Mouse (Mus musculus) limb, embryonic 13.5 days (tissue): Measurements from ENCODE around the gene Arhgap23. TPM values are rescaled to one million over a fixed set of nuclear protein-coding genes. Genes with fewer than 3 reads are reported as not detected.
A peak's percentile ranks its signal among the peaks of the same experiment; 100 is the strongest.

Experiments used
- ATAC-seq: fragments of 200-750 bp; cut with Nextera tagmentation; 2 replicates; pipeline ENCODE4 v1.8.0; 2017; ENCODE audit warnings: low read depth, moderate number of reproducible peaks, moderate TSS enrichment; ENCODE audit not compliant: low FRiP score
- H3K27ac ChIP-seq: fragments of 300-500 bp; sonication (generic); 2 replicates; pipeline ENCODE4 v1.5.1; 2015; ENCODE audit warnings: inconsistent platforms, mild to moderate bottlenecking, moderate library complexity
- H3K27me3 ChIP-seq: fragments of 300-500 bp; sonication (generic); 2 replicates; pipeline ENCODE4 v1.6.1; 2015; ENCODE audit warnings: mild to moderate bottlenecking, inconsistent platforms
- H3K36me3 ChIP-seq: fragments of 300-500 bp; sonication (generic); 2 replicates; pipeline ENCODE4 v1.6.1; 2015; ENCODE audit warnings: inconsistent platforms, mild to moderate bottlenecking, moderate library complexity
- H3K4me1 ChIP-seq: fragments of 300-500 bp; sonication (generic); 2 replicates; pipeline ENCODE4 v1.6.1; 2015; ENCODE audit warnings: inconsistent platforms
- H3K4me2 ChIP-seq: fragments of 300-500 bp; sonication (generic); replicated peaks from 2 replicates; pipeline ENCODE4 v1.6.1; 2015; ENCODE audit warnings: inconsistent platforms, mild to moderate bottlenecking, moderate library complexity
- H3K4me3 ChIP-seq: fragments of 300-500 bp; sonication (generic); 2 replicates; pipeline ENCODE4 v1.5.1; 2015; ENCODE audit warnings: moderate library complexity, mild to moderate bottlenecking, inconsistent platforms
- H3K9ac ChIP-seq: fragments of 300-500 bp; sonication (generic); 2 replicates; pipeline ENCODE4 v1.6.1; 2015; ENCODE audit warnings: mild to moderate bottlenecking, inconsistent platforms
- H3K9me3 ChIP-seq: fragments of 300-500 bp; sonication (generic); 2 replicates; pipeline ENCODE4 v1.6.1; 2016; ENCODE audit warnings: inconsistent platforms
- WGBS: fragments of 180-500 bp; shearing (Covaris S2); methylation state at CpG from one replicate; pipeline ENCODE4 v1.1.7; 2015; 5-methylcytosine and 5-hydroxymethylcytosine counted together
- polyA plus RNA-seq: library from polyadenylated mRNA; unstranded; fragments of >200 nt; fragmentation: Nextera tagmentation; extraction: Ambion mirVana; gene quantifications from 2 replicates; pipeline ENCODE4 v1.2.1, GENCODE M21; 2015

Arhgap23 gene
- polyA plus RNA-seq, 1 experiment from 2014 or later: 7.2 TPM

- no peak overlapping the region for H3K9ac ChIP-seq
- no peak overlapping the region for H3K27ac ChIP-seq
- H3K4me3 ChIP-seq: no peak overlapping the region
- no peaks in the 10 kb centered on the region for H3K9me3 ChIP-seq
- H3K36me3 ChIP-seq: peaks cover 76% of the 10 kb centered on the region
- H3K27me3 ChIP-seq: no peaks in the 10 kb centered on the region
- ATAC-seq: no peak
- no peak overlapping the region for H3K4me2 ChIP-seq
- H3K4me1 ChIP-seq: no peaks in the 10 kb centered on the region
- 87% methylated on average over 11 of the region's 11 CpGs for WGBS
These were observed 21.2 kb upstream of the Arhgap23 start for GRCm38 (mm10) chr11:97394146-97394545.

GRCm38 (mm10) chr11:97398506-97398905, 16.8 kb upstream of the Arhgap23 start:
- no peak overlapping the region for H3K4me2 ChIP-seq
- ATAC-seq: no peak
- H3K27ac ChIP-seq: no peak overlapping the region
- no peaks in the 10 kb centered on the region for H3K9me3 ChIP-seq
- 0 out of 2 replicates have a peak, but pooled peaks cover 7% of the 10 kb centered on the region for H3K27me3 ChIP-seq
- peaks cover 7% of the 10 kb centered on the region for H3K4me1 ChIP-seq
- H3K36me3 ChIP-seq: peaks cover 35% of the 10 kb centered on the region
- H3K4me3 ChIP-seq: no peak overlapping the region
- H3K9ac ChIP-seq: no peak overlapping the region
- 74% methylated on average over 2 of the region's 2 CpGs for WGBS

- 2% methylated on average over 23 of the region's 23 CpGs for WGBS
- H3K9me3 ChIP-seq: no peaks in the 10 kb centered on the region
- H3K27ac ChIP-seq: no peak overlapping the region
- 0 out of 2 replicates have a peak overlapping the region, but pooled peaks have one; percentile 36 for H3K9ac ChIP-seq
- H3K27me3 ChIP-seq: 0 out of 2 replicates have a peak, but pooled peaks cover 9% of the 10 kb centered on the region
- peaks cover 17% of the 10 kb centered on the region for H3K4me1 ChIP-seq
- peak; percentile 70 for ATAC-seq
- H3K4me3 ChIP-seq: peak overlapping the region; percentile 40
- peaks cover 19% of the 10 kb centered on the region for H3K36me3 ChIP-seq
- H3K4me2 ChIP-seq: peak overlapping the region; percentile 74
These were observed 15.2 kb upstream of the Arhgap23 start for GRCm38 (mm10) chr11:97399958-97400710.

GRCm38 (mm10) chr11:97401082-97401481, 14.3 kb upstream of the Arhgap23 start:
- H3K27me3 ChIP-seq: peaks cover 18% of the 10 kb centered on the region; the same call in 1 of the 2 replicates
- no peak overlapping the region for H3K4me3 ChIP-seq
- peaks cover 26% of the 10 kb centered on the region for H3K4me1 ChIP-seq
- ATAC-seq: no peak
- H3K4me2 ChIP-seq: peak overlapping the region; percentile 74; the same call in 1 of the 2 replicates
- H3K27ac ChIP-seq: no peak overlapping the region
- no peak overlapping the region for H3K9ac ChIP-seq
- no peaks in the 10 kb centered on the region for H3K9me3 ChIP-seq
- peaks cover 9% of the 10 kb centered on the region for H3K36me3 ChIP-seq
- WGBS: 13% methylated on average over 6 of the region's 6 CpGs

- no peak overlapping the region for H3K27ac ChIP-seq
These were observed 13.5 kb upstream of the Arhgap23 start for GRCm38 (mm10) chr11:97401686-97402435.

GRCm38 (mm10) chr11:97402746-97403145, 12.6 kb upstream of the Arhgap23 start:
- Histone ChIP-seq H3K9me3 (no peaks in the 10 kb centered on the region), H3K4me3 (no peak overlapping the region), H3K4me1 (peaks cover 43% of the 10 kb centered on the region), H3K9ac (no peak overlapping the region), H3K36me3 (peaks cover 5% of the 10 kb centered on the region; the same call in 1 of the 2 replicates), H3K27ac (peak overlapping the region; percentile 6; the same call in 1 of the 2 replicates), H3K4me2 (no peak overlapping the region), H3K27me3 (peaks cover 21% of the 10 kb centered on the region; the same call in 1 of the 2 replicates)
- ATAC-seq: no peak
- 23% methylated on average over 2 of the region's 2 CpGs for WGBS

More at GRCm38 (mm10) chr11:97401686-97402435, 13.5 kb upstream of the Arhgap23 start:
- peaks cover 5% of the 10 kb centered on the region; the same call in 1 of the 2 replicates for H3K36me3 ChIP-seq
- H3K9ac ChIP-seq: no peak overlapping the region
- H3K4me3 ChIP-seq: no peak overlapping the region
- no peaks in the 10 kb centered on the region for H3K9me3 ChIP-seq
- peaks cover 21% of the 10 kb centered on the region; the same call in 1 of the 2 replicates for H3K27me3 ChIP-seq
- no peak overlapping the region for H3K4me2 ChIP-seq
- 78% methylated on average over 3 of the region's 3 CpGs for WGBS
- ATAC-seq: no peak
- H3K4me1 ChIP-seq: peaks cover 34% of the 10 kb centered on the region

GRCm38 (mm10) chr11:97403614-97404183, 11.6 kb upstream of the Arhgap23 start:
- no peak overlapping the region for H3K9ac ChIP-seq
- no peaks in the 10 kb centered on the region for H3K9me3 ChIP-seq
- WGBS: 47% methylated on average over 8 of the region's 8 CpGs
- no peak for ATAC-seq
- H3K4me2 ChIP-seq: peak overlapping the region; percentile 98
- H3K4me3 ChIP-seq: peak overlapping the region; percentile 61
- peaks cover 5% of the 10 kb centered on the region; the same call in 1 of the 2 replicates for H3K36me3 ChIP-seq
- peaks cover 21% of the 10 kb centered on the region; the same call in 1 of the 2 replicates for H3K27me3 ChIP-seq
- peaks cover 44% of the 10 kb centered on the region for H3K4me1 ChIP-seq
- H3K27ac ChIP-seq: no peak overlapping the region

GRCm38 (mm10) chr11:97404184-97404760, 11.1 kb upstream of the Arhgap23 start:
- WGBS: under 1% methylated on average over 27 of the region's 61 CpGs
- Histone ChIP-seq H3K4me1 (peaks cover 44% of the 10 kb centered on the region), H3K27ac (no peak overlapping the region; the same call in 1 of the 2 replicates)

GRCm38 (mm10) chr11:97404761-97405190, 10.6 kb upstream of the Arhgap23 start:
- Histone ChIP-seq H3K4me3 (peak overlapping the region; percentile 61), H3K9me3 (no peaks in the 10 kb centered on the region), H3K4me2 (peak overlapping the region; percentile 98), H3K36me3 (no peaks in the 10 kb centered on the region), H3K27ac (peak overlapping the region; percentile 28; the same call in 1 of the 2 replicates), H3K27me3 (peaks cover 21% of the 10 kb centered on the region; the same call in 1 of the 2 replicates), H3K4me1 (peaks cover 44% of the 10 kb centered on the region), H3K9ac (peak overlapping the region; percentile 72)
- ATAC-seq: 0 out of 2 replicates have a peak, but pooled peaks have one; percentile 4
- 2% methylated on average over 11 of the region's 11 CpGs for WGBS

More at GRCm38 (mm10) chr11:97404184-97404760, 11.1 kb upstream of the Arhgap23 start:
- peaks cover 21% of the 10 kb centered on the region; the same call in 1 of the 2 replicates for H3K27me3 ChIP-seq
- H3K4me2 ChIP-seq: peak overlapping the region; percentile 98
- peak; percentile 41; the same call in 1 of the 2 replicates for ATAC-seq
- peak overlapping the region; percentile 72 for H3K9ac ChIP-seq
- no peaks in the 10 kb centered on the region for H3K9me3 ChIP-seq
- 0 out of 2 replicates have a peak, but pooled peaks cover 2% of the 10 kb centered on the region for H3K36me3 ChIP-seq
- H3K4me3 ChIP-seq: peak overlapping the region; percentile 61

- H3K9me3 ChIP-seq: no peaks in the 10 kb centered on the region
- peak; percentile 48 for ATAC-seq
- H3K27me3 ChIP-seq: peaks cover 19% of the 10 kb centered on the region; the same call in 1 of the 2 replicates
- H3K27ac ChIP-seq: peak overlapping the region; percentile 63; the same call in 1 of the 2 replicates
- H3K36me3 ChIP-seq: no peaks in the 10 kb centered on the region
- 58% methylated on average over 9 of the region's 10 CpGs for WGBS
- peak overlapping the region; percentile 61 for H3K4me3 ChIP-seq
- peak overlapping the region; percentile 72 for H3K9ac ChIP-seq
- H3K4me2 ChIP-seq: peak overlapping the region; percentile 98
- H3K4me1 ChIP-seq: peaks cover 39% of the 10 kb centered on the region
These were observed 9.0 kb upstream of the Arhgap23 start for GRCm38 (mm10) chr11:97406094-97406951.
